Mouse (Mus musculus) midbrain, embryonic 12.5 days (tissue): ENCODE measurements around the gene Avpi1. TPM values are rescaled to one million over a fixed set of nuclear protein-coding genes. Genes with fewer than 3 reads are reported as not detected.
A peak's percentile ranks its signal among the peaks of the same experiment; 100 is the strongest.
"Not testable (repeated sequence)": the region's sequence is repeated elsewhere in the genome, so short reads cannot be mapped to it uniquely, and the experiment has no call there.

Experiments used
- ATAC-seq: fragments of 200-750 bp; cut with Nextera tagmentation; 2 replicates; pipeline ENCODE4 v1.8.0; 2017; ENCODE audit warnings: low read depth, moderate TSS enrichment, moderate library complexity; ENCODE audit not compliant: low FRiP score
- H3K27ac ChIP-seq: fragments of 300-500 bp; sonication (generic); replicated peaks from 2 replicates; pipeline ENCODE4 v1.5.1; 2016; ENCODE audit warnings: mild to moderate bottlenecking
- H3K27me3 ChIP-seq: fragments of 300-500 bp; sonication (generic); 2 replicates; pipeline ENCODE4 v1.6.1; 2016; ENCODE audit warnings: mild to moderate bottlenecking
- H3K36me3 ChIP-seq: fragments of 300-500 bp; sonication (generic); 2 replicates; pipeline ENCODE4 v1.6.1; 2016
- H3K4me1 ChIP-seq: fragments of 300-500 bp; sonication (generic); 2 replicates; pipeline ENCODE4 v1.6.1; 2016
- H3K4me2 ChIP-seq: fragments of 300-500 bp; sonication (generic); replicated peaks from 2 replicates; pipeline ENCODE4 v1.6.1; 2016; ENCODE audit warnings: mild to moderate bottlenecking, moderate library complexity
- H3K4me3 ChIP-seq: fragments of 300-500 bp; sonication (generic); 2 replicates; pipeline ENCODE4 v1.5.1; 2016; ENCODE audit warnings: mild to moderate bottlenecking
- H3K9ac ChIP-seq: fragments of 300-500 bp; sonication (generic); replicated peaks from 2 replicates; pipeline ENCODE4 v1.6.1; 2016; ENCODE audit warnings: mild to moderate bottlenecking, moderate library complexity
- H3K9me3 ChIP-seq: fragments of 300-500 bp; sonication (generic); 2 replicates; pipeline ENCODE4 v1.6.1; 2016; ENCODE audit warnings: mild to moderate bottlenecking
- WGBS: fragments of 180-500 bp; shearing (Covaris S2); methylation state at CpG from one replicate; pipeline ENCODE4 v1.1.7; 2016; 5-methylcytosine and 5-hydroxymethylcytosine counted together
- polyA plus RNA-seq: library from polyadenylated mRNA; unstranded; fragments of >200 nt; fragmentation: Nextera tagmentation; extraction: Ambion mirVana; gene quantifications from 2 replicates; pipeline ENCODE4 v1.2.1, GENCODE M21; 2016

The Avpi1 gene
- polyA plus RNA-seq, 1 experiment from 2014 or later = 9.1 TPM

DNA sequence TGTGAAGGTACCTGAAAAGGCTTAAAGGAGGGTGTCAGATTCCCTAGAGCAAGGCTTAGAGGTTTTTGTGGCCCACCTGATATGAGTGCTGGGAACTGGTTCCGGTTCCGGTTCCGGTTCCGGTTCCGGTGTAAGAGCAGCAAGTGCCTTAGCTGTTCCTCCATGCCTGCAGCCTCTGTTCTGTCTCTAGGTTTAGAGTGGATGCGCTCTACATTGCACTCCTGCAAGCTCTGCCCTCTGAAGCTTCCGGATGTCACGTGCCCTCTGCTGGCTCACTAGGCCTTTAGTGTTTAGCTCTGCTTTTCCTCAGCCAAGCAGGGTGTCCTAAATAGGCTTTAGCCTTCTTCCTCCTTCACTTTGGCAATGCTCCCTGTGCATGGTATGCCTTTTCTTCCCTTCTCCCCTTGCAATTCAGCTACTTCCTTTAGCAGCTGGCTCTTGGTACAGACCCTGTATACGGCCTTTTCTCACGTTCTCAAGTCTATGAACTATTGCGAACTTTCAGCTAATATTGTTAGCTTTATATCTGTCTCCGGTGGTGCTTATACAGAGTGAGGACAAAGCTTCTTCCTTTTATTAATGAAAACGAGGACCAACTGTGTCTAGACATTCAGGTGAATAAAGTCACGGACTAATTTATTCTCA lies 39.6 kb downstream of the Avpi1 start:
- whole genome bisulfite sequencing = 23% methylated on average over 14 of the region's 14 CpGs

DNA sequence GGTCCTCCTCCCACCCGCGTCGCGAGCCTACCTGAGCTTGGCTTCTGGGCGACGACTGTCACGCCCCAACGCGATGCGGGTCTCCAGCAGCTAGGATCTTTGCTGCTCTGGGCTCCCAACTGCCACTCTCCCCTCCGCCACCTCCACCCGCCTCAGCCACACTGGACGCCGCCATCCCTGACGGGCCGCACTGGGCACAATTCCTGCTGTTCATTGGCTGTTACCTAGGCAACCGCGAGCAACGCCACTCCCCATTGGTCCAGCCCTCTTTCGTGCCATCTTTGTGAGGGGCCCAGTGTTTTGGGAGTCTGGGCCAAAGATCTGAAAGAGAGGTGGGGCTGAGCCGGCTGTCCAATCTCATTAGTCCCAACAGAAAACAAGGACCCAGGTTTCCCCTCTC lies 42.7 kb downstream of the Avpi1 start, which contains the start of gene Morn4:
Gene Morn4 (minus strand): TSS at position 192 of the 400 bp plus-strand sequence.
- under 1% methylated on average over 21 of the region's 21 CpGs for WGBS
- peaks cover 16% of the 10 kb centered on the region for H3K4me1 ChIP-seq
- peak; percentile 84 for ATAC-seq
- no peaks in the 10 kb centered on the region for H3K36me3 ChIP-seq
- H3K4me3 ChIP-seq = peak within 1 kb of the TSS; percentile 82
- no peaks in the 10 kb centered on the region for H3K27me3 ChIP-seq
- peak within 1 kb of the TSS; percentile 92 for H3K4me2 ChIP-seq
- peak within 1 kb of the TSS; percentile 81 for H3K9ac ChIP-seq
- H3K27ac ChIP-seq = peak within 1 kb of the TSS; percentile 70
- no peaks in the 10 kb centered on the region for H3K9me3 ChIP-seq

More for the DNA sequence above, 39.6 kb downstream of the Avpi1 start:
- H3K9ac ChIP-seq = no peak overlapping the region
- no peaks in the 10 kb centered on the region for H3K9me3 ChIP-seq
- peak overlapping the region; percentile 57 for H3K4me2 ChIP-seq
- H3K27ac ChIP-seq = peak overlapping the region; percentile 73
- ATAC-seq = no peak
- H3K4me3 ChIP-seq = peak overlapping the region; percentile 89
- peaks cover 5% of the 10 kb centered on the region; the same call in 1 of the 2 replicates for H3K36me3 ChIP-seq
- H3K4me1 ChIP-seq = peaks cover 26% of the 10 kb centered on the region
- H3K27me3 ChIP-seq = no peaks in the 10 kb centered on the region

DNA sequence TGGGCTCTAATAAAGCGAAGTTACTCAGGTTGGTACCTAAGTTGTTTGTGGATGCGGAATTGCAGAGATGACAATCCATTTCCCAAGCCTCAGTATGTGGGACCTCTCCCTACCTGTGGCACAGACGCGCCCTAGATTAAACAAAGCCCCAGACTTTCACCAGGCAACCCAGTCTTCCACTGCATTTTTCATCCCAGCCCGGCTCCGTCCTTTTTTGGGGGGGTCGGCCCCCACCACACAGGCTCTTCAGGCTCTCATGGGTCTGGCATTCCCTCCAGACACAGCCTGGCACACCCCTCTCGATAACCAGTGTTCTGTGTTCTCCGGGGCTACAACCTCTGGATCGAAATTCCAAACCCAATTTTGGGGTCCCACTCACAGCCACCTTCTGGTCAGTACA lies 43.2 kb downstream of the Avpi1 start:
- Histone ChIP-seq H3K9me3 (no peaks in the 10 kb centered on the region), H3K4me2 (peak overlapping the region; percentile 92), H3K36me3 (no peaks in the 10 kb centered on the region), H3K27ac (peak overlapping the region; percentile 70), H3K4me1 (peaks cover 14% of the 10 kb centered on the region), H3K4me3 (peak overlapping the region; percentile 82), H3K9ac (peak overlapping the region; percentile 81), H3K27me3 (no peaks in the 10 kb centered on the region)
- no peak for ATAC-seq
- WGBS = 7% methylated on average over 10 of the region's 10 CpGs

DNA sequence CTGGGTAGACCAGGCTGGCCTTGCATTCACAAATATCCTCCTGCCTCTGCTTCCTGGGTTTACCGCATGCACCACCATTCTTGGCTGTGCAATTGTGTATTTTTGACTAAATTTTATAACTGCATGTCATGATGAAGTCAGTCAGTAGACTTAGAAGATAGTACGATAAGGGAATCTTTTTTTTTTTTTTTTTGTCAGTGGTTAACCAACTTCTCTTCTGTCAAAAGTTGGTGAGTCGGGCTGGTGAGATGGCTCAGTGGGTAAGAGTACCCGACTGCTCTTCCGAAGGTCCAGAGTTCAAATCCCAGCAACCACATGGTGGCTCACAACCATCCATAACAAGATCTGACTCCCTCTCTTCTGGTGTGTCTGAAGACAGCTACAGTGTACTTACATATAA lies 47.2 kb downstream of the Avpi1 start:
- not testable (repeated sequence) for H3K27me3 ChIP-seq, ATAC-seq, H3K4me1 ChIP-seq, H3K27ac ChIP-seq, H3K9ac ChIP-seq, H3K9me3 ChIP-seq, H3K4me2 ChIP-seq, H3K4me3 ChIP-seq
- H3K36me3 ChIP-seq = peaks cover 22% of the 10 kb centered on the region
- WGBS = 93% methylated on average over 5 of the region's 5 CpGs

DNA sequence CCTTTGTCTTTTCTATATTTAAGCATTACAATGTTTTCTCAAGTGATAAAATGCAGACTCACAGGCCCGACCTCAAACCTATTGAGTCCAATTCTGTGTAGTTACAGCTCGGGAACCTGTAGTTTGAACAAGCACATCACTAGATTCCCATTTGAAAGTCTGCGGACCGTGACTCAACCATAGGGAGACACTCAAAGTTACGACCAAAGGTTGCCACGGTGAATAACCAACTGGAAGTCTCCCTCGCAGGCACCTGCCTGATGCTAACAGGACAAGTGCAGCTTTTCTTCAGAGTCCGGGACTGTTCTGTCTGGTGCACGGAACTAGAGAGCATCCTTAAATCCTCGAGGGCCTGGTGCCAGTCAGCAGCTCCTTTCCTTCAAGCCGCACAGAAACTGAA lies 48.4 kb downstream of the Avpi1 start:
- WGBS = 83% methylated on average over 11 of the region's 11 CpGs
- Histone ChIP-seq H3K27me3 (no peaks in the 10 kb centered on the region), H3K27ac (no peak overlapping the region), H3K4me2 (no peak overlapping the region), H3K36me3 (peaks cover 33% of the 10 kb centered on the region), H3K4me3 (no peak overlapping the region), H3K4me1 (peaks cover 1% of the 10 kb centered on the region; the same call in 1 of the 2 replicates), H3K9ac (no peak overlapping the region), H3K9me3 (no peaks in the 10 kb centered on the region)
- ATAC-seq = no peak

DNA sequence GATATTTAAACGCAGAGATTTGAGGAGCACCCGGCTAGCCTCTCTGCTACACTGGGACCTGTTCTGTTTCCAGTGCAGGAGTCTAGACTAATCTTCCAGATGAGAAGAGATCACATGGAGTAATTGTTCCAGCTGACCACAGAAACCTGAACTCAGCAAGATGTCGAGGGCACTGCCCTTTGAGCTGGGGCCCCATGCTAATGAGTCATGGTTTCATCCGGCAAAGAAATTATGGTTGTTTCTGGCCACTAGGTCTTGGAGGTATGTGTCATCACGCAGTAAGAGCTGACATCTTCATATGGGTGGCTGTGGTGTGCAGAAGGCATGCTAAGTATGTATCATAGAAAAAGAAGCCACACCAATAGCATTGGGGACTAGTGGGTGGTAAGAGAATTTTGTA lies 48.9 kb downstream of the Avpi1 start:
- Histone ChIP-seq H3K4me1 (no peaks in the 10 kb centered on the region), H3K27ac (no peak overlapping the region), H3K27me3 (no peaks in the 10 kb centered on the region), H3K4me3 (no peak overlapping the region), H3K36me3 (peaks cover 39% of the 10 kb centered on the region), H3K4me2 (no peak overlapping the region), H3K9me3 (no peaks in the 10 kb centered on the region), H3K9ac (no peak overlapping the region)
- 80% methylated on average over 5 of the region's 5 CpGs for WGBS
- no peak for ATAC-seq

DNA sequence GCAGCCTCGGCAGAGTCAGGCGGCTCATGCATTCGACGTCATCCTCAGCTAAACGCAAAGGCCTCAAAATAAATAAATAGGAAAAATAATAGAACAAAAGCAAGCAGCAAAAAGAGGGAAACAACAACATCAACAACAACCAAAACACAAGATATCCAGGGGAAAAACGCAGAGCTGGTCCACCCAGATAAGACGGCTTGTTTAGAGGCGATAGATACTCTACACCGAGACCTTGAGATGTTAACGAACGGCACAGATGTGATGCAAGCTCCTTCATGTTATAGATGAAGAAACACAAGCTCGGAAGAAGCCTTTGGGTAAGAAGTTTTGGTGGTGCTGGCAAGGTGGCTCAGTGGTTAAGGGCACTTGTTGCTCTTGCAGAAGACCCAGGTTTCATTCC lies 49.9 kb downstream of the Avpi1 start:
- Histone ChIP-seq H3K4me3 (no peak overlapping the region), H3K36me3 (peaks cover 46% of the 10 kb centered on the region), H3K9me3 (no peaks in the 10 kb centered on the region)

DNA sequence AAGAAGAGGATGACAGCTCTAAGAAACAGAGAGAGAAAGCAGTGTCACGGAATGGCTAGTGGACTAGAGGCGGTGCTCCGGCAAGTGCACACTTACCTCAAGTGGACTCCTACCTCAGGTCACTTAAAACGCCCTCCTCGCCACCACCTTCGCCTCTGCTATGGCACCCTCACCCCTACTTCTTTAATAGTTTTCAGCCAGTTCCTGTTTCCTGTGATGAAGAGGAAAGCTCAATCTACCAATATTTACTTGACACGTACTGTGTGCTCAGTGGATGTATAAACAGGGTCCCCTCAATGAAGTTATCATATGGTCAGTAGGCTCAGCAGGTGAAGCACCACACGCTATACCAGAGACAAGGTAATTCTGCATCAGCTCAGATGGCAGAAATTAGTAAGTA lies 50.3 kb downstream of the Avpi1 start:
- H3K4me2 ChIP-seq = no peak overlapping the region
- H3K9ac ChIP-seq = no peak overlapping the region
- no peak for ATAC-seq
- no peak overlapping the region for H3K27ac ChIP-seq
- peaks cover 46% of the 10 kb centered on the region for H3K36me3 ChIP-seq
- 95% methylated on average over 8 of the region's 8 CpGs for WGBS
- no peaks in the 10 kb centered on the region for H3K27me3 ChIP-seq
- no peaks in the 10 kb centered on the region for H3K9me3 ChIP-seq
- H3K4me3 ChIP-seq = no peak overlapping the region
- H3K4me1 ChIP-seq = no peaks in the 10 kb centered on the region

More for the DNA sequence above, 49.9 kb downstream of the Avpi1 start:
- Histone ChIP-seq H3K9ac (no peak overlapping the region), H3K4me2 (no peak overlapping the region), H3K4me1 (no peaks in the 10 kb centered on the region), H3K27ac (no peak overlapping the region), H3K27me3 (no peaks in the 10 kb centered on the region)
- no peak for ATAC-seq
- WGBS = 93% methylated on average over 12 of the region's 12 CpGs

DNA sequence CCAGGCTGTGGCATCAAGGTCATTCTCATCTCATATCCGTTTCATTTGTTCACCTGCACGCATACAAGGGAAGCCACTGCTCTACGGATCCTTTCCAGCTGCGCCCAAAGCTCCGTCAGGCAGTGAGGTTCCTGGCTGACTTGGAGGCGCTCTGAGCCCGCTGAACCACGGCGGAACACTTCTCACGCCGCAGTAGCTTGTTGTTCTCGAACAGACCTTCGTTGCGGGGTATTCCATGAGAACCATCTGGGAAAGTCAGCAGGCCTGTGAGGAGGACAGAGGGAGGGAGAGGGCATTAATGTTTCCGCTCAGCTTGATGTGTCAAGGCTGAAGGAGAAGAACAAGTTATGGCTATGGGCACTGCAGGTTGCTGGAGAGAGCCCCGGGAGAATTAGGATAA lies 52.9 kb downstream of the Avpi1 start:
- no peak overlapping the region for H3K4me2 ChIP-seq
- ATAC-seq = no peak
- no peak overlapping the region for H3K9ac ChIP-seq
- H3K9me3 ChIP-seq = no peaks in the 10 kb centered on the region
- no peaks in the 10 kb centered on the region for H3K4me1 ChIP-seq
- no peak overlapping the region for H3K4me3 ChIP-seq
- H3K27me3 ChIP-seq = no peaks in the 10 kb centered on the region
- H3K27ac ChIP-seq = no peak overlapping the region
- peaks cover 50% of the 10 kb centered on the region for H3K36me3 ChIP-seq
- WGBS = 92% methylated on average over 16 of the region's 16 CpGs

DNA sequence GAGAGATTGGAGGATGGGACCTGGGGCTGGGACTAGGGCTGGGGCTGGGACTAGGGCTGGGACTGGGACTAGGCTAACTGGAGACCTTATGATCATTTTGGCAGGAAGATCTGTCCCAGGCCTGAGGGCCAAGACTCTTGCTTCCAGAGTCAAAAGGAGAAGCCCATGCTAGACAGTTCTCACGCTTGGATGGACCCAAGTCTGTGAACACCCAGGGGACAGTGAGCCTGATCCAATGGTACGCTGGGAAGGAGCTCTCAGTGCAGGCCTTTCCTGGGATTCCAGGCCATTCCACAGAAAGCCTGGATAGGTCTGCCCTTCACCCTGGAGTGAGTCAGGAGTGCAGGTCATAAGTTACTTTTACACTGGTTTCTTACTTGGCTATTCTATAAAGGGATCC lies 53.8 kb downstream of the Avpi1 start:
- Histone ChIP-seq H3K9ac (no peak overlapping the region), H3K4me2 (no peak overlapping the region), H3K4me3 (no peak overlapping the region), H3K9me3 (no peaks in the 10 kb centered on the region), H3K27ac (no peak overlapping the region), H3K4me1 (no peaks in the 10 kb centered on the region), H3K27me3 (no peaks in the 10 kb centered on the region), H3K36me3 (peaks cover 50% of the 10 kb centered on the region)
- ATAC-seq = no peak
- whole genome bisulfite sequencing = 85% methylated on average over 2 of the region's 2 CpGs

Other genes starting within 250 kb of the Avpi1 start
- gene Rrp12, start 232.9 kb downstream of the Avpi1 start, polyA plus RNA-seq = 22.8 and 22.9 TPM in 2 replicates
- 514 and 531 TPM in 2 replicates for gene Pgam1, start 217.1 kb downstream of the Avpi1 start, polyA plus RNA-seq
- 73.1 and 76.8 TPM in 2 replicates for gene Exosc1, start 195.6 kb downstream of the Avpi1 start, polyA plus RNA-seq
- gene Zdhhc16, start 195.6 kb downstream of the Avpi1 start, polyA plus RNA-seq = 79.9 and 82.6 TPM in 2 replicates
- 35.5 and 37.8 TPM in 2 replicates for gene Mms19, start 147.9 kb downstream of the Avpi1 start, polyA plus RNA-seq
- gene Ubtd1, start 147.3 kb downstream of the Avpi1 start, polyA plus RNA-seq = 11.2 and 12.0 TPM in 2 replicates
- not detected in 2 replicates for gene Ankrd2, start 93.1 kb downstream of the Avpi1 start, polyA plus RNA-seq
- gene Hoga1, start 83.4 kb downstream of the Avpi1 start, polyA plus RNA-seq = 0.98 and 1.3 TPM in 2 replicates
- not detected in 2 replicates for gene 4933411K16Rik, start 76.8 kb downstream of the Avpi1 start, polyA plus RNA-seq
- 73.5 and 80.5 TPM in 2 replicates for gene Morn4, start 42.7 kb downstream of the Avpi1 start, polyA plus RNA-seq
- gene Pi4k2a, start 38.6 kb downstream of the Avpi1 start, polyA plus RNA-seq = 36.0 and 36.2 TPM in 2 replicates
- 4.2 and 4.8 TPM in 2 replicates for gene Marveld1, start 18.3 kb upstream of the Avpi1 start, polyA plus RNA-seq
- gene Zfyve27, start 34.9 kb upstream of the Avpi1 start, polyA plus RNA-seq = 53.3 and 55.5 TPM in 2 replicates
- gene Sfrp5, start 73.2 kb upstream of the Avpi1 start, polyA plus RNA-seq = not detected in 2 replicates
- 7.7 and 8.8 TPM in 2 replicates for gene Golga7b, start 118.5 kb upstream of the Avpi1 start, polyA plus RNA-seq